Mouse (Mus musculus) heart, adult 2 months (tissue): ENCODE results near the gene Srbd1.

ENCODE experiments used
- CTCF ChIP-seq: fragments of 200-600 bp; IDR thresholded peaks from 2 replicates; pipeline ENCODE4 v1.8.1; 2022; ENCODE audit warnings: antibody characterized with exemption, mild to moderate bottlenecking, moderate library complexity
- EP300 ChIP-seq: fragments of 200-500 bp; IDR thresholded peaks from 2 replicates; pipeline ENCODE4 v1.6.1; 2011; ENCODE audit warnings: low read depth, low read length, control low read depth; ENCODE audit not compliant: insufficient read depth

DNA sequence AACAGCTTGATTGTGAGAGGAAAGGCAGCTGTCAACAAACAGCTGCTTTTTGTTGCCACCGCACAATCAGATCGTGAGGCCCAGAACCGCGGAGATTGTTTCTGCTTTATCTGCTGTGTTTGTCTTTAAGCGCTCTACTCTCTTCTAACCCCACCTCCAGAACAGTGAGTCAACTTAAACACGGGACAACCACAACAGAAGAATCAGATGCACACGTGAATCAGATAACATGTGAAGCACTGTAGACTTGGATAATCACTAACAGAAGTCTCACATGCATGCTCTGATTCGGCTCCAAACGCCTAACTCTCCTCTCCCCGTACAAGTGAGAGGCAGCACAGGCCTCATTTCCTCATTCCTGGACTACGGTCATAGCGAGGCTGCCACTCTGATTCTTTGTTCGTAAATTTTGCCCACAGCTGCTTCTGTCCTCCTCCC lies 106.7 kb downstream of the Srbd1 start:
- TF ChIP-seq EP300: no peak
- no peak for TF ChIP-seq CTCF
